Mouse (Mus musculus) C2C12 (cell line): ENCODE measurements around the gene Dnah8.

Experiments used
- CEBPB ChIP-seq: IDR thresholded peaks from one replicate; pipeline ENCODE4 v1.6.1; 2011; ENCODE audit warnings: low read depth, mild to moderate bottlenecking, control low read depth, moderate library complexity
- CTCF ChIP-seq: IDR thresholded peaks from one replicate; pipeline ENCODE4 v1.5.1; 2011; ENCODE audit not compliant: control insufficient read depth, insufficient read depth, insufficient read length
- MAX ChIP-seq: IDR thresholded peaks from one replicate; pipeline ENCODE4 v1.6.1; 2011; ENCODE audit warnings: mild to moderate bottlenecking, control low read depth

DNA sequence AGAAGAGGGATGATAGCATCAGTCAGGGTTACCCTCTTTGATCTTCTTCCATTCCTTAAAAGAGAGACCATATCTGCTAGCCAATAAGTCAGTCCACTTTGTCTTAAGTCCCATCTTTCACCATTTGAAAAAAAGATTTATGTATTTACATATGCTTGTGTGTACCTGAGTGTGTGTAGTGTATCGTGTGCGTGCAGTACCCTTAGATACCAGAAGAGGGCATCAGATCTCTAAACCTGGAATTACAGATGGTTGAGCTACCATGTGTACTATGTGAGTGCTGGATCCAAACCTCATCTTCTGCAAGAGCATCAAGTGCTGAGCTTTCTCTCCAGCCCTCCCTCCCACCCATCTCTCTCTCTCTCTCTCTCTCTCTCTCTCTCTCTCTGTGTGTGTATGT is 207.0 kb downstream of the Dnah8 start:
- TF ChIP-seq CTCF (no peak), MAX (no peak), CEBPB (no peak)
